Comparison of ENCODE assay signal across 8 mouse cellular contexts in the genomic region with DNA sequence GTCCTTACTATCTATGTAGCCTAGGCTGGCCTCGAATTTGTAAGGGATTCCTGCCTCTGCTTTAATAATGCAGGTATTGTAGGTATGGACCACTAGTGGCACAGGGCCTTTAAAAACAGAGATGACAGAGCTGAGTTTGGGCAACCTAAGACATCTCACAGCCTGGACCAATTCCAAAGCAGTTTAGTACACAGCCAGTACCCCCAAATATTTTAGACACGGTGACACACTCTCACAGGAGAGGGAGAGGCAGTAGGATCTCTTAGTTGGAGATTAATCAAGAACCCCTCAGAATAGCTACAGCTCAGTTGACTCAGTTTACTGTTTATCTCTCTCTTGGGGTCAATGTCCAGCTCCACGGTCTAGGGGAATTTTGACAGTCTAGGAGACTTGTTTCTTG. TPM values are rescaled to one million over a fixed set of nuclear protein-coding genes. Genes with fewer than 3 reads are reported as not detected.
DNase-seq lines count a peak whose midpoint lies in the region; ATAC-seq and TF ChIP-seq lines count a peak whose summit lies in the region.

No protein-coding gene starts in this region.

- H3K27ac ChIP-seq in layer of hippocampus, adult 2 months: peak overlapping the region; percentile 99
- H3K27ac ChIP-seq in embryonic facial prominence, embryonic 12.5 days: peak overlapping the region; percentile 95
- H3K27ac ChIP-seq in intestine, postnatal 0 days (ENCODE audit: low read depth, low read length): peak overlapping the region; percentile 92; the same call in 1 of the 2 replicates
- peak overlapping the region; percentile 96 for H3K27ac ChIP-seq in neural tube, embryonic 14.5 days (ENCODE audit: low read depth, low read length)

- H3K4me3 ChIP-seq in layer of hippocampus, adult 2 months: peak overlapping the region; percentile 96
- peak overlapping the region; percentile 53 for H3K4me3 ChIP-seq in embryonic facial prominence, embryonic 12.5 days
- peak overlapping the region; percentile 65 for H3K4me3 ChIP-seq in intestine, postnatal 0 days (ENCODE audit: low read depth, low read length)
- H3K4me3 ChIP-seq in neural tube, embryonic 14.5 days (ENCODE audit: low read depth, low read length): peak overlapping the region; percentile 61

- H3K4me2 ChIP-seq in embryonic facial prominence, embryonic 12.5 days (replicated peaks): peak overlapping the region; percentile 59
- peak overlapping the region; percentile 85 for H3K4me2 ChIP-seq in intestine, postnatal 0 days (replicated peaks; ENCODE audit: low read depth)
- H3K4me2 ChIP-seq in neural tube, embryonic 14.5 days (ENCODE audit: low read depth, low read length): peak overlapping the region; percentile 80

- DNase-seq in layer of hippocampus, adult 2 months (ENCODE audit: low spot score in 2 of 2): no peak
- DNase-seq in layer of hippocampus, adult 8-10 months (ENCODE audit: low spot score in 2 of 2): no peak
- DNase-seq in frontal cortex, adult 2 months (ENCODE audit: extremely low spot score in 1 of 2, low spot score in 1 of 2): no peak
- no peak for DNase-seq in retina, postnatal 1 day
- no peak for DNase-seq in adrenal gland, postnatal 10 days

- H3K9me3 ChIP-seq in embryonic facial prominence, embryonic 12.5 days: no peaks in the 10 kb centered on the region
- H3K9me3 ChIP-seq in intestine, postnatal 0 days (ENCODE audit: control insufficient read depth): no peaks in the 10 kb centered on the region
- H3K9me3 ChIP-seq in neural tube, embryonic 14.5 days (ENCODE audit: control insufficient read depth, low read length): no peaks in the 10 kb centered on the region

- ATAC-seq in embryonic facial prominence, embryonic 12.5 days (ENCODE audit: insufficient number of reproducible peaks, insufficient read depth, low FRiP score, low TSS enrichment): no peak
- ATAC-seq in intestine, postnatal 0 days: no peak
- ATAC-seq in neural tube, embryonic 14.5 days (ENCODE audit: low read depth): no peak

- no peak for TF ChIP-seq CTCF in layer of hippocampus, adult 2 months (conservative IDR thresholded peaks at IDR 0.05)
- TF ChIP-seq CTCF in intestine, postnatal 0 days (IDR thresholded peaks at IDR 0.05; ENCODE audit: low read depth): no peak

- H3K9ac ChIP-seq in embryonic facial prominence, embryonic 12.5 days: peak overlapping the region; percentile 79
- H3K9ac ChIP-seq in intestine, postnatal 0 days (ENCODE audit: low read depth, low read length): peak overlapping the region; percentile 84
- peak overlapping the region; percentile 90 for H3K9ac ChIP-seq in neural tube, embryonic 14.5 days (replicated peaks; ENCODE audit: low read depth, low read length)

- WGBS in embryonic facial prominence, embryonic 12.5 days: 42% methylated on average over 3 of the region's 3 CpGs
- WGBS in intestine, postnatal 0 days: 22% methylated on average over 3 of the region's 3 CpGs
- WGBS in neural tube, embryonic 14.5 days: 38% methylated on average over 3 of the region's 3 CpGs

- no peaks in the 10 kb centered on the region for H3K27me3 ChIP-seq in embryonic facial prominence, embryonic 12.5 days
- no peaks in the 10 kb centered on the region for H3K27me3 ChIP-seq in intestine, postnatal 0 days (replicated peaks; ENCODE audit: control insufficient read depth, insufficient read depth, low read length)
- no peaks in the 10 kb centered on the region for H3K27me3 ChIP-seq in neural tube, embryonic 14.5 days (ENCODE audit: control insufficient read depth, insufficient read depth, low read length)

- H3K4me1 ChIP-seq in embryonic facial prominence, embryonic 12.5 days: peaks cover 10% of the 10 kb centered on the region
- 0 out of 2 replicates have a peak, but pooled peaks cover 5% of the 10 kb centered on the region for H3K4me1 ChIP-seq in intestine, postnatal 0 days (replicated peaks; ENCODE audit: control insufficient read depth, insufficient read depth, low read length)
- peaks cover 17% of the 10 kb centered on the region for H3K4me1 ChIP-seq in neural tube, embryonic 14.5 days (ENCODE audit: control insufficient read depth, insufficient read depth, low read length)

- H3K36me3 ChIP-seq in embryonic facial prominence, embryonic 12.5 days: no peaks in the 10 kb centered on the region
- no peaks in the 10 kb centered on the region for H3K36me3 ChIP-seq in intestine, postnatal 0 days (ENCODE audit: control insufficient read depth, insufficient read depth)
- H3K36me3 ChIP-seq in neural tube, embryonic 14.5 days (ENCODE audit: control insufficient read depth, insufficient read depth, low read length): no peaks in the 10 kb centered on the region

RNA-seq across cellular contexts. Expression of gene Pan2, which starts 0.8 kb away (rescaled TPM):
- 10 to 100 TPM; 14.7 to 16.4 TPM for total RNA-seq in layer of hippocampus, adult 2 months (2021)
- total RNA-seq in layer of hippocampus, adult 8-10 months (2022): 10 to 100 TPM; 14.6 to 16.3 (median 15.5) TPM
- polyA plus RNA-seq in embryonic facial prominence, embryonic 12.5 days (2016; fragmentation: Nextera tagmentation; extraction: Ambion mirVana): 36.2 and 38.3 TPM in 2 replicates
- polyA plus RNA-seq in intestine, postnatal 0 days (2015; fragmentation: Nextera tagmentation; extraction: Ambion mirVana): 11.5 and 14.0 TPM in 2 replicates
- 19.0 and 21.4 TPM in 2 replicates for polyA plus RNA-seq in neural tube, embryonic 14.5 days (2014; fragmentation: Nextera tagmentation; extraction: Ambion mirVana)
- 25.0 and 26.8 TPM in 2 replicates for polyA plus RNA-seq in frontal cortex, adult 2 months (2012; rRNA removed)
- total RNA-seq in adrenal gland, postnatal 10 days (2021): 10 to 100 TPM; 24.0 to 32.8 TPM

RNA-seq across cellular contexts. Expression of gene Il23a, which starts 3.8 kb away (rescaled TPM):
- total RNA-seq in layer of hippocampus, adult 2 months (2021): under 1 TPM in 1 of 2 experiments, not detected in 1; 0.27 TPM
- total RNA-seq in layer of hippocampus, adult 8-10 months (2022): not detected
- polyA plus RNA-seq in embryonic facial prominence, embryonic 12.5 days (2016; fragmentation: Nextera tagmentation; extraction: Ambion mirVana): not detected in 2 replicates
- 0.22 and 0.46 TPM in 2 replicates for polyA plus RNA-seq in intestine, postnatal 0 days (2015; fragmentation: Nextera tagmentation; extraction: Ambion mirVana)
- polyA plus RNA-seq in neural tube, embryonic 14.5 days (2014; fragmentation: Nextera tagmentation; extraction: Ambion mirVana): 0.18 and 0.29 TPM in 2 replicates
- polyA plus RNA-seq in frontal cortex, adult 2 months (2012; rRNA removed): 0.34 TPM in 2 replicates
- total RNA-seq in adrenal gland, postnatal 10 days (2021): under 1 TPM in 1 of 2 experiments, not detected in 1; 0.27 TPM

RNA-seq across cellular contexts. Expression of gene Cnpy2, which starts 19.9 kb away (rescaled TPM):
- total RNA-seq in layer of hippocampus, adult 2 months (2021): 10 to 100 TPM; 78.8 to 83.0 TPM
- 10 to 100 TPM; 69.2 to 89.4 (median 82.4) TPM for total RNA-seq in layer of hippocampus, adult 8-10 months (2022)
- polyA plus RNA-seq in embryonic facial prominence, embryonic 12.5 days (2016; fragmentation: Nextera tagmentation; extraction: Ambion mirVana): 306 and 319 TPM in 2 replicates
- polyA plus RNA-seq in intestine, postnatal 0 days (2015; fragmentation: Nextera tagmentation; extraction: Ambion mirVana): 254 and 273 TPM in 2 replicates
- 194 and 198 TPM in 2 replicates for polyA plus RNA-seq in neural tube, embryonic 14.5 days (2014; fragmentation: Nextera tagmentation; extraction: Ambion mirVana)
- polyA plus RNA-seq in frontal cortex, adult 2 months (2012; rRNA removed): 64.4 and 65.1 TPM in 2 replicates
- 100 to 1,000 TPM; 149 to 165 TPM for total RNA-seq in adrenal gland, postnatal 10 days (2021)

RNA-seq across cellular contexts. Expression of gene Stat2, which starts 32.0 kb away (rescaled TPM):
- 10 to 100 TPM; 34.4 to 34.7 TPM for total RNA-seq in layer of hippocampus, adult 2 months (2021)
- total RNA-seq in layer of hippocampus, adult 8-10 months (2022): 10 to 100 TPM; 34.3 to 39.3 (median 37.8) TPM
- polyA plus RNA-seq in embryonic facial prominence, embryonic 12.5 days (2016; fragmentation: Nextera tagmentation; extraction: Ambion mirVana): 20.9 and 22.0 TPM in 2 replicates
- polyA plus RNA-seq in intestine, postnatal 0 days (2015; fragmentation: Nextera tagmentation; extraction: Ambion mirVana): 23.2 and 26.7 TPM in 2 replicates
- polyA plus RNA-seq in neural tube, embryonic 14.5 days (2014; fragmentation: Nextera tagmentation; extraction: Ambion mirVana): 21.0 and 23.1 TPM in 2 replicates
- polyA plus RNA-seq in frontal cortex, adult 2 months (2012; rRNA removed): 29.6 and 33.3 TPM in 2 replicates
- total RNA-seq in adrenal gland, postnatal 10 days (2021): 10 to 100 TPM; 17.4 to 27.5 TPM

RNA-seq across cellular contexts. Expression of gene Apof, which starts 33.9 kb away (rescaled TPM):
- total RNA-seq in layer of hippocampus, adult 2 months (2021): not detected
- not detected for total RNA-seq in layer of hippocampus, adult 8-10 months (2022)
- not detected in 2 replicates for polyA plus RNA-seq in embryonic facial prominence, embryonic 12.5 days (2016; fragmentation: Nextera tagmentation; extraction: Ambion mirVana)
- polyA plus RNA-seq in intestine, postnatal 0 days (2015; fragmentation: Nextera tagmentation; extraction: Ambion mirVana): 0.12 TPM in 2 replicates
- polyA plus RNA-seq in neural tube, embryonic 14.5 days (2014; fragmentation: Nextera tagmentation; extraction: Ambion mirVana): not detected in 2 replicates
- 0.23 and 0.58 TPM in 2 replicates for polyA plus RNA-seq in frontal cortex, adult 2 months (2012; rRNA removed)
- 100 to 1,000 TPM in 1 of 2 experiments, 10 to 100 TPM in 1; 78.0 to 183 TPM for total RNA-seq in adrenal gland, postnatal 10 days (2021)
